Mouse (Mus musculus) macrophage (primary cell): ENCODE data around the gene P4ha1. TPM values are rescaled to one million over a fixed set of nuclear protein-coding genes. Genes with fewer than 3 reads are reported as not detected.

Source experiments
- H3K27ac ChIP-seq: fragments of 350-480 bp; formaldehyde crosslinking; 2 replicates; pipeline ENCODE4 v1.9.0; 2021
- H3K36me3 ChIP-seq: fragments of 350-480 bp; formaldehyde crosslinking; 2 replicates; pipeline ENCODE4 v1.9.0; 2021; ENCODE audit errors: inconsistent target
- H3K4me3 ChIP-seq: fragments of 350-480 bp; formaldehyde crosslinking; 2 replicates; pipeline ENCODE4 v1.9.0; 2021; ENCODE audit errors: inconsistent target
- H3K79me2 ChIP-seq: fragments of 350-480 bp; formaldehyde crosslinking; 2 replicates; pipeline ENCODE4 v1.9.0; 2021; ENCODE audit errors: inconsistent target
- WGBS: methylation state at CpG from one replicate; pipeline ENCODE4 v1.1.7; 2026; ENCODE audit warnings: inconsistent platforms; ENCODE audit not compliant: missing documents; 5-methylcytosine and 5-hydroxymethylcytosine counted together
- polyA plus RNA-seq: library from polyadenylated mRNA; stranded (reverse); fragments of 250-400 nt; gene quantifications from 3 replicates; pipeline ENCODE4 v1.2.4, GENCODE M21; 2018; ENCODE audit warnings: inconsistent platforms

Gene P4ha1
- polyA plus RNA-seq, 1 experiment from 2014 or later: 45.8 TPM

- 64% methylated on average over 4 of the region's 4 CpGs for WGBS
- Histone ChIP-seq H3K79me2 (no peaks in the 10 kb centered on the region), H3K4me3 (no peak overlapping the region), H3K36me3 (no peaks in the 10 kb centered on the region), H3K27ac (no peak overlapping the region)
These were observed 96.4 kb downstream of the P4ha1 start for GRCm38 (mm10) chr10:59419516-59419915.

Other genes starting within 250 kb of the P4ha1 start
- gene Sept10, start 101.4 kb upstream of the P4ha1 start, polyA plus RNA-seq: 5.6 to 10.3 TPM (median 8.2 TPM) in 3 replicates
- gene Sowahc, start 101.3 kb upstream of the P4ha1 start, polyA plus RNA-seq: 4.8 to 13.0 TPM (median 11.4 TPM) in 3 replicates
- 4.2 to 8.9 TPM (median 7.0 TPM) in 3 replicates for gene Gm10273, start 72.3 kb downstream of the P4ha1 start, polyA plus RNA-seq
- gene Pla2g12b, start 80.4 kb downstream of the P4ha1 start, polyA plus RNA-seq: not detected in 3 replicates
- gene Oit3, start 118.5 kb downstream of the P4ha1 start, polyA plus RNA-seq: 0.91 to 7.3 TPM (median 4.0 TPM) in 3 replicates